Mouse (Mus musculus): ENCODE measurements around the gene Ubiad1.

Ubiad1 gene

GRCm38 (mm10) chr4:148404748-148405147, 39.8 kb downstream of the Ubiad1 start:
- DNase-seq (ENCODE audit: low read depth, low spot score) = no peak

DNA sequence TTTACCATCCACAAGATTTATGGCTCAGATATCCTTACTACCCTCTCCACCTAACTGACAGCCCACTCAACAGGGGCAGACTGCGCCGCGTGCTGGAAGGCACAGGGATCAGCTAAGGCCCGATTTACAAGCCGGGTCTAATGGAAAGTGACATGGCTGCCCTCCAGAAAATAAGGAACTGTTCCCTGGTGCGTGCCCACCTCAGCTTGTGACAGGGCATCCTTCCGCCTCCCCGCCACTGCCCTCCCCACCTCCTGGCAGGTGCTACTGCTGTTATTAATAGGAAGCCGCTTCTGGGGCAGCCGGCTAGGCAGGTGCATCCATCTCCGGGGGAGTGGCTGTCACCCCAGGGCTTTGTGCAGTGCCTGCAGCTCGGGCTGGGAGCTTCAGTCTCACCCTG, 41.2 kb downstream of the Ubiad1 start:
- no peak for DNase-seq (ENCODE audit: low read depth, low spot score)

- DNase-seq (ENCODE audit: low read depth, low spot score) = no peak
These were observed 45.0 kb downstream of the Ubiad1 start for GRCm38 (mm10) chr4:148399437-148400094.

DNA sequence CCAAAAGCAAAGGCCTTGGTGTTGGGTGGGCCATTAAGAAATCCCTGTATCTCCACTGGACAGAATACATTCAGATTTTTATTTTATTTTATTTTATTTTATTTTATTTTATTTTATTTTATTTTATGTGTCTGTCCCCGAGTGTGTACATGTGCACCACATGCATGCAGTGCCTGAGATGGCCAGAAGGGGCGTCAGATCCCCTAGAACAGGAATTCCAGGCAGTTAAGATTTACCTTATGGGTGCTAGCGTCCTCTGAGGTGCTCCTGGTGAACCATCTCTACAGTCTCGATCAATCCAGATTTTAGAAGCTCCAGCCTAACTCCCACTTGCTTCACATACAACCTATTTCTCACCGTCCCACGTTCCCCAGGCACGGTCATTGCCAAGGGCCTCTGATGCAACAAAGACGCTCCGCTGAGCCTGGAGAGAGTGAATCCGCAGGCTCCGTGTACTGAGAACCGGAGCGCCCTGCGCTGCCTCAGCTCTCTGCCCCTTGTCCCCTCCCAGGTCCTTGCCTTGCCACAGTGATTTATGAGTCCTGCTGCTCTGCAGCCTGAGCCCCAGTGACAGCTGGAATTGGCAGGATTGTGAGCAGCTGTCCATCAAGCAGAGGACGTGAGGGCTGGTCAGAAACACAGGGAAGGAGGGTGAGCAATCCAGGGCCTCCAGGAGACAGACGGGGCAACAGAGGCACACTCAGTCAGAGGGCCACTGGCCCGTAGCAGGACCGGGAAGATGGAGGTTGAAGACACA, 46.9 kb downstream of the Ubiad1 start:
- no peak for DNase-seq (ENCODE audit: low read depth, low spot score)

- DNase-seq (ENCODE audit: low read depth, low spot score) = no peak
These were observed 47.5 kb downstream of the Ubiad1 start for GRCm38 (mm10) chr4:148397113-148397512.

GRCm38 (mm10) chr4:148395875-148396274, 48.7 kb downstream of the Ubiad1 start:
- DNase-seq (ENCODE audit: low read depth, low spot score) = no peak

- no peak for DNase-seq (ENCODE audit: low read depth, low spot score)
These were observed 49.4 kb downstream of the Ubiad1 start for GRCm38 (mm10) chr4:148395198-148395597.

DNA sequence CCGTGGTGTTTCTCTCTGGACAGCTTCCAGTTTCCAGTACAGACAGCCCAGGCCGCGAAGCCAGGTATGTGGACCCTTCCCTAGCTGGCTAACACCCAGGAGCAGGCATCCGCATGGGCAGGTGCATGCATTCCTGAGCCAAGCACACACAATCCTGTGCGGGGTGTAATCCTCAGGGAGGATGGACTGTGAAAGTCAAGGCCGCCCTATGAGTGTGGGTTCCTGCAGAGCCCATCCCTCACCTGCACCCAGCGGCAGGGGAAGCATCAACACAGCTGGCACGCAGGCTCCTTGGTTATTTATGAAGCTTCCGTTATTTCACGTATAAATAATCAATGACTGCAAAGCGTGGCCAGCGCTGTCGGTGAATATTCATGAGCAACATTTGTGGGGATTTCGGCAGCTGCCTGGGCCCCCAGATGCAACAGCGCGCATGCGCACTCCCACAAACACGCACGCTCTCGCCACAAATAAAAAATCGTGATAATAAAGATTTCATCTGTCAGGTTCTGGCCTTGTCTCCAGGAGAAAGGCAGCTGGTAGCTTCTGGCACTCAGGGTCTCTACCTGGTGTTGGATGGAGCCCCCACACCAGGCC, 52.8 kb downstream of the Ubiad1 start:
- no peak for DNase-seq (ENCODE audit: low read depth, low spot score)

DNA sequence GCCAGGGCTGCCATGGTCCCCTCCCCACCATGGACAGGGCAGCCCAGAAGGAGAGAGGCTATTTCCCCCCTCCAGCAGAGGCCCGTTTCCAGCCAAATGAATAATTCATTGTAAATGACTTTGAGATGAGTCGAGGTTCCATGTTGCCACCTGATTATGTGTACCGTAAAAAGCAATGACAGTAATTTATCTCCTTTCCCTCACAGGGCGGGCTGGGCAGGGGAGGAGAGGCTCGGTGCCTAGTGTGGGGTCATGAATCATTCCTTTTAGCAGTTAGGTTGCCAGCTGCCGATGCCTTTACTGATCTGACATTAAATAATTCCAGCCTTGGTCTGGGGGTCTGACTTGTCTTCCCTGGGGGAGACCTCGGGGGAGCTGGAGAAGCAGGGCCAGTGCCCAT, 54.9 kb downstream of the Ubiad1 start:
- no peak for DNase-seq (ENCODE audit: low read depth, low spot score)

GRCm38 (mm10) chr4:148389047-148389446, 55.5 kb downstream of the Ubiad1 start:
- DNase-seq (ENCODE audit: low read depth, low spot score) = no peak

GRCm38 (mm10) chr4:148385269-148385668, 59.3 kb downstream of the Ubiad1 start:
- DNase-seq (ENCODE audit: low read depth, low spot score) = no peak
